Mouse (Mus musculus) liver, adult 2 months (tissue): ENCODE data around the gene Creb3l1.

Experiments used
- CTCF ChIP-seq: fragments of 200-500 bp; IDR thresholded peaks from 2 replicates; pipeline ENCODE4 v1.5.1; 2011; ENCODE audit warnings: low read depth, low read length, control low read depth
- POLR2A ChIP-seq: fragments of 200-500 bp; IDR thresholded peaks from 2 replicates; pipeline ENCODE4 v1.6.1; 2011; ENCODE audit warnings: low read length, control low read depth; ENCODE audit not compliant: insufficient read depth; ENCODE audit errors: extremely low read depth

DNA sequence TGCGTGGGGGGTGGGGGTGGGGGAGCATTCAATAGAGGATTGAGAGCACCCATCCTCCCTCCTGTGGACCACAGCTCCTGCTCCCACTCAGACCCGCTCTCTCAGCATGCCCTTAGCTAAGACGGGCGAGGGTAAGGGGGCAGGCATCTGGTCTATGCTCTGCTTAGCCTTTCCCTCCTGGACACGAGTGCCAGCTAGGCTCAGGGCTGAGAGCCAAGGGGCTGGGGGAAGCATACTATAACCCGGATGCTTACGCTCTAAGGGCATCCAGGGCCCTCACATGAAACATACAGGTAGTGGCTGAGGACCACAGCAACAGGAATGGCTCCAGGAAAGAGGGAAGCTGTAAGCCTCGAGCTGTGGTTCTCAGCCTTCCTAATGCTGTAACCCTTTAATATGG, 66.3 kb downstream of the Creb3l1 start:
- TF ChIP-seq POLR2A (no peak), CTCF (no peak)
